8 mouse cellular contexts compared by ENCODE assay signal in the genomic region with DNA sequence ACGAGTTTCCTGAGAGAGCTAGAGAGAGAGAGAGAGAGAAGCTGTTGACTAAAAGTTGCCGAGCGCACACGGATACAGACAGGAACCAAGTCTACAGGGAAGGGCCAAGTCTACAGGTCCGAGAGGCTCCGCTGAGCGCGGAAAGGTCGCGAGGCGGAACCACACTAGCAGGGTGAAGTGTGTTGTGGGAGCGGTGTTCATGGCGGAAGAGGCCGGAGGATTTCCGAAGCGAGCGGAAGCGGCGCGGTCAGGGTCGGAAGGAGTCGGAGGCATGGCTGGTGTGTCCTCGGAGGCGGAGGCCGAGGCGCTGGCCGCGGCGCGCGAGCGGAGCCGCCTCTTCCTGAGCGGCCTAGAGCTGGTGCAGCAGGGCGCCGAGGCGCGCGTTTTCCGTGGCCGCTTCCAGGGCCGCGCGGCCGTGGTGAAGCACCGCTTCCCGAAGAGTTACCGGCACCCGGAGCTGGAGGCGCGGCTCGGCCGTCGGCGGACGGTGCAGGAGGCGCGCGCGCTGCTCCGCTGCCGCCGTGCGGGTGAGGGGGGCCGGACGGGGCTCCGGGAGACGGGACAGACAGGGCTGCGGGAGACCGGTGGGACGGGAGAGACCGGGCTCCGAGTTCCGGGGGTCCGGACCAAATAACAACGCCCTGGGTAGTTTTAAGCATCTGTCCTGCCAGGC. TPM values are rescaled to one million over a fixed set of nuclear protein-coding genes. Genes with fewer than 3 reads are reported as not detected.
DNase-seq lines count a peak whose midpoint lies in the region; ATAC-seq lines count a peak whose summit lies in the region.
"Not testable (repeated sequence)": the region's sequence is repeated elsewhere in the genome, so short reads cannot be mapped to it uniquely, and the experiment has no call there.

No protein-coding gene starts in this region.

- peak overlapping the region; percentile 78 for H3K27ac ChIP-seq in embryonic facial prominence, embryonic 14.5 days (replicated peaks; ENCODE audit: low read depth, low read length)

- ATAC-seq in embryonic facial prominence, embryonic 14.5 days (ENCODE audit: low read depth): peak; percentile 96

- H3K9me3 ChIP-seq in embryonic facial prominence, embryonic 14.5 days (ENCODE audit: control insufficient read depth, low read length): not testable (repeated sequence)

- H3K9ac ChIP-seq in embryonic facial prominence, embryonic 14.5 days (ENCODE audit: low read depth, low read length): peak overlapping the region; percentile 86

- H3K36me3 ChIP-seq in embryonic facial prominence, embryonic 14.5 days (ENCODE audit: control insufficient read depth, insufficient read depth, low read length): peaks cover 30% of the 10 kb centered on the region

- under 1% methylated on average over 35 of the region's 76 CpGs for WGBS in embryonic facial prominence, embryonic 14.5 days

- not testable (repeated sequence) for H3K27me3 ChIP-seq in embryonic facial prominence, embryonic 14.5 days (replicated peaks; ENCODE audit: control insufficient read depth, insufficient read depth, low read length)

- DNase-seq in 3T3-L1 (ENCODE audit: low read depth, low spot score): peak; percentile 87
- peak; percentile 67 to 76 for DNase-seq in adrenal gland, postnatal 4 days (ENCODE audit: low spot score in 2 of 2)
- peak; percentile 88 for DNase-seq in embryonic facial prominence, embryonic 14.5 days (ENCODE audit: low spot score)
- peak; percentile 85 for DNase-seq in heart, adult 8-10 months (ENCODE audit: low spot score)
- peak; percentile 85 for DNase-seq in kidney, adult 9 months
- DNase-seq in liver: peak; percentile 85
- DNase-seq in monocyte, adult 2 months (ENCODE audit: low read depth in 1 of 2, low spot score in 2 of 2): peak; percentile 67 to 78
- peak; percentile 87 to 88 for DNase-seq in spleen, postnatal 36 days (ENCODE audit: low spot score in 2 of 2)

- H3K4me1 ChIP-seq in embryonic facial prominence, embryonic 14.5 days (ENCODE audit: control insufficient read depth, insufficient read depth, low read length): not testable (repeated sequence)

- H3K4me2 ChIP-seq in embryonic facial prominence, embryonic 14.5 days (ENCODE audit: low read depth, low read length): peak overlapping the region; percentile 78

- H3K4me3 ChIP-seq in embryonic facial prominence, embryonic 14.5 days (ENCODE audit: low read depth, low read length): peak overlapping the region; percentile 75

RNA-seq across cellular contexts. Expression of a gene that starts 1.3 kb away (rescaled TPM):
- 1 to 10 TPM; 6.4 to 7.2 TPM for total RNA-seq in adrenal gland, postnatal 4 days (2021)
- polyA plus RNA-seq in embryonic facial prominence, embryonic 14.5 days (2014; fragmentation: Nextera tagmentation; extraction: Ambion mirVana): 6.7 and 7.5 TPM in 2 replicates
- 1 to 10 TPM; 1.3 to 3.2 (median 1.9) TPM for total RNA-seq in heart, adult 8-10 months (2022)

RNA-seq across cellular contexts. Expression of a gene that starts 11.7 kb away (rescaled TPM):
- 10 to 100 TPM; 45.2 to 46.4 TPM for total RNA-seq in adrenal gland, postnatal 4 days (2021)
- 7.1 and 7.2 TPM in 2 replicates for polyA plus RNA-seq in embryonic facial prominence, embryonic 14.5 days (2014; fragmentation: Nextera tagmentation; extraction: Ambion mirVana)
- 10 to 100 TPM; 43.4 to 53.9 (median 47.4) TPM for total RNA-seq in heart, adult 8-10 months (2022)

Comparison
In these comparisons a context has a peak if more than half of its experiments do, and no peak if none do; other contexts are left out.
1. Peak in every context shown above with its lines: DNase-seq, ATAC-seq, H3K4me3 ChIP-seq and H3K27ac ChIP-seq.